Mouse (Mus musculus) urinary bladder, postnatal 36 days (tissue): ENCODE measurements around the gene 4930404N11Rik.
A peak's percentile ranks its signal among the peaks of the same experiment; 100 is the strongest.

ENCODE experiments used
- DNase-seq, 2 experiments: peaks; one replicate each; pipeline ENCODE4 v3.0.0; 2022; ENCODE audit warnings: low spot score in 2 of 2, mixed read lengths in 1 of 2

The 4930404N11Rik gene

DNA sequence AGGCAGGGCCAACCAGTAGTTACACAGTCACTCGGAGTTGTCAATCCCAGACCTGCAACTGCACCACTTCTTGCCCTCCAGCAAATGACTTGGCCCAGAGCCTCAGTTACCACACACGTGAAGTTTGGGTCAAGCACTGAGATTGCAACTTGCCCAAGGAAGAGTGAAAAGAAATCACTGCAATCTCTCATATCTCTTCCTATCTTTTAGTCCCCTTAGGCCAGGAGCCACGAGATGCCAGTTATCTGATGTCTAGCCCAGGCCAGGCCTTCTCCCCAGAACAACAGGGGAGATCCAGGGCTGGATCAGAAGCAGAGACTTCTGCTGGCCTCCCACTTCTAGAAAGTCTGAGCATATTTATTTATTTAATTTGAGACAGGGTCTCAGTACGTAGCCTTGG is 10.1 kb downstream of the 4930404N11Rik start:
- DNase-seq = no peak

DNA sequence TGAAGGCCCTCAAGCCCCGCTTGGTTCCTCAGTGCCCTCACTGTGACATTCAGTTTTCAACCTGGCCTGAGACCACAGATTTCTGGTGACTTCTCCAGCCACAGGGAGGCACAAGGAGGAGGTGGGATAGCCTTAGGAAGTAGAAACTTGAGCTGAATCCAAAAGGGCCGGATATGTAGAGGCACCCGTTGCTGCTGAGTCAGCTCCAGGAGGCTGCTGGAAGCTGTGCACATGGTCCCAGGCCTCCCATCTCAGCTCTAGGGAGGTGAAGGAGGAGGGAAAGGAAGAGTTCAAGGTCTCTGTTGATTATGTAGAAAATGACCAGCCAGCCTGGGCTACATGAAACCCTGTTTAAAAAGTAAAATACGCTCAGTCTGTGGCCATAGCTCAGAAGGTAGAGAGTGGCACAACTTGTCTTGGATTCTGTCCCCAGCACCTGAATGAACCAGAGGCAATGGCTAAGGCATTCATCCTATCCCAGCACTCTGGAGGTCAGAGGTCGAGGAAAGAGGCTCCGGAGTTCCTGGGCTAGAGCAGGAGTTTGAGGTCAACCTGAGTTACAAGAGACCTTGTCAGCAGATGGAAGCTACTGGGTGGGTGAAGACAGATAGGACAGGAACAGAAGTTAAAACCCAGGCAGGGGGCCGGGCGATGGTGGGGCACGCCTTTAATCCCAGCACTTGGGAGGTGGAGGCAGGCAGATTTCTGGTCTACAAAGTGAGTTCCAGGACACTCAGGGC is 10.7 kb downstream of the 4930404N11Rik start:
- DNase-seq = no peak

DNA sequence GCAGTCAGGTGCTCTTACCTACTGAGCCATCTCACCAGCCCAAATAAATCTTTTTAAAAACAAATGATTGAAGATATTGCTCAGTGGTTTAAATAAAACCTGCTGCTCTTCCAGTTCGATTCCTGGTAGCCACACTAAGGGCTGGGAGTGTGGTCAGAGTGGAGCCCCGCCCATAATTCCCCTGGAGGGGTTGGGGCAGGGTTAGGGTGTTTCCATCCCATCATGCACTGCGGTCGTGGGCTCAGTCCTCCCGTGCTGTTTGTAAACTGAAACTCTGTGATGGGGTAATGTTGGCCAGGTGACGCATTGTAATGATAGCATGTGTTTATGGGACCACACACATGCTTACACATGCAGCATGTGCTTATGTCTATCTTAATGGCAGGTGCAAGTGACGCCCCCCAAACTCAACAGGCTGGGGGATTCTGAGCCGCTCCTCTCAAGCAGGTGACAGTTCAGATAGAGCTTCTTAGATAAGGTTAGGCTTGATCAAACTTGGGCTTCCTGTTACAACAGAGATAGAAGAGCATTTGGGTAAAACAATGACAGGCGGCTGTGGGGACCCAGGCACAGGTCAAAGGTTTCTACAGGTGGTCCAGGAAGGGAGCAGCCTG is 13.8 kb downstream of the 4930404N11Rik start:
- DNase-seq = no peak

DNA sequence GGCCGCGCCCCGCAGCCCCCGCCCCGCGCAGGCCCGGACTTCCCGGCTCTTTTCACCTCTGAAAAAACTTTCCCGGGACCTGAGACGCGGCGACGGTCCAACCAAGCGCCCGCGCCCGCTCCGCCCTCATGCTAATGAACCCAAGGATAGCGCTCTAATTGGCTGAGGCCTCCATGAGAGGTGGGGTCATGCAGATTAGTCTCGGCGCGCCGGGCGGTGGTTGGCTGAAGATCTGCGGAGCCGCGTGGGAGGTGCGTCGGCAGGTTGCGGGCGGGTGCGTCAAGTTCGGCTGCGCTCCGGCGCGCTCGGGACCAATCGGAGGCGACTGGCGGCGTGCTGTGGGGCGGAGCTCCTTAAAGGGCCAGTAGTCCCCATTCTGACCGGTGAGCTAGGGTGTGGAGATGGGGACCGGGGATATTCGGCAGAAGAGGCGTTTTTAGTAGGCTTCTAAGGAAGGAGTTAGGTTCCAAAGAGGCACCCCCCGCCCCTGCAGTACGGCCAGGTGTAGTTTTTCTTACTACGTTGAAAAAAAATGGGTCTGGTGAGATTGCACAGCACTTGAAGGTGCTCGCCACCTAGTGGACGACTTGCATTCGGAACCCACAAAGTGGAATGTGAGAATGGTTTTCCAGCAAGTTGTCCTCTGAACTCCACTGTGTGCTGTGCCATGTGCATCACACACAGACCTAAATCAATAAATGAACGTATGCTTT is 15.1 kb downstream of the 4930404N11Rik start, which contains the start of gene Hmg20b:
Gene Hmg20b (minus strand): TSS at position 130 of the 713 bp plus-strand sequence.
- peak; percentile 97 to 99 for DNase-seq

DNA sequence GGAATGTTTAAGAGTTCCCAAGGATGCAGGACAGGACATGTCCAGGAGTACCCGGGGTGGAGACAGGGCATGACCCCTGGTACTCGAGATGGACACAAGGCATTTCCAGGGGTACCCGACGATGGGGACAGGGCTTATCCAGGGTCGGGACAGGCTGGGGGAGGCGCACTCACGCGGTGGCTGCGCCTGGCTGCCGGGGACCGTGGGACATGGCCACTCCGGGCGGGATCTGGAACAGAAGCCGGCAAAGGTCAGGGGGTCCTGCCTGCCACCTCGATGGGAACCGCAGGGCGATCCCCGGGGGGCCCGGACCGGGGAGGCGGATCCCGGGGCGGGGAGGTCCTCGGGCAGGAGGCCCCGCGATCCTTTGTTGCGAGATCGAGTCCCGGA is 15.7 kb downstream of the 4930404N11Rik start:
- no peak for DNase-seq

DNA sequence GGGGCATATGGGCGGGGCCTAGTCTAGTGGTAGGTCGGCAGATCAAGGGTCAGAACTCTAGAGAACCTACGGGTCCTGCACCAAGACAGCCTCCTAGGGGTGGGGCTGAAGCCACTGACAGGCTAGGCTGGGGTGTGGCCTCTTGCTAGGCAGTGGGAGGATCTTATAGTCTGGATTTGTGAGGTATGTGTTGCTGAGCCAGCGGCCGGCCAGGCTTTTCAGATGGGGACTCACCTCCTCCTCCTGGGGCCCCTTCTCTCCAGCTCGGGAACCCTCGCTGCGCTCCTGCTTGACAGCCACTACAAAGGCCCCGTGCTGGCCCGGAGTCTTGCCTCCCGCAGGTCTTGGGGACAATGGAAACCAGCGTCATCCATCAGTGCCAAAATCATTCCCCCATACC is 16.5 kb downstream of the 4930404N11Rik start:
- DNase-seq = peak in 1 of 2 experiments; percentile 55

DNA sequence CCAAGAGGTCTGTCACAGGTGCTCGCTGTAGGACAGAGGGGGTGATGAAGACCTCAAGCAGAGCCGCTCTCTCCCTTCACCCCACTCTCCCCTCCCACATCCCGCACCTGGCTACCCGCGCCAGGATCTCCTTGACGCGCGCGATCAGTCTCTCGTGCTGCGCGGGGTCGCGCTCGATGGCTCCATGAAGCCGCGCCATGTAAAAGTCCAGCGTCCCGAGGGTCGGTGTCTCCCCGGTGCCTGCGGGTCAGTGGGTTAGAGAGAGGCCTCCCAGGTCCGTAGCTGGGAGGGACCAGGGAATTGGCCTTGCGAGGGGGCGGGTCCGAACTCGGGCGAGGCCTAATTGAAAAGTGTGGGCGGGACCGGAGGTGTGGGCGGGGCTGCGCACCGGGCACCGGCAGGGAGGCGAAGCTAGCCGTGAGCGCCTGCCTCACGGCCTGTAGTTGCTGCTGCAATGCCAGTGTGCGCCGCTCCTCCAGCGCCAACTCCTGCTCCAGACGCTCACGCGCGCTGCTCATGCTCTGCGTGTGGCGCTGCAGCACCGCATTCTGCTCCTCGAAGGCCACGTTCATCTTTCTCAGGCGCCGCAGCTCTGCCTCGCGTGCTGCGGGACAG is 19.1 kb downstream of the 4930404N11Rik start:
- DNase-seq = peak; percentile 51 to 75

DNA sequence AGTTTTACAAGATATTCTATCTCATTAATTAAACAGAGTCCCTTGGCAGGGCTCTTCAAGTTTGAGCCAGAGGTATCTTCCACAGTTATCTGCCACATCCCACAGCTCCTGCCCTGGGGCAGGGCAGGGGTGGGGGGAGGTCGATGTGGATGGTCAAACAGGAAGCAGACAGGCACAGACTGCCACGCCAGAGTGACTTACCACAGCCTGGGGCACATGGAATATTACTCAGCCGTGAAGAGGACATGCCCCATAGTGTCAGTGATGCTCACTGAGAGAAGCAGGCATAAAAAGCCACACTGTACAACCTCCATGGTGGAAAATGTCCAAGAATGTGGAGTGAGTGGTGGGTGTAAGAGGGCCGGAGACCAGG is 20.5 kb downstream of the 4930404N11Rik start:
- DNase-seq = no peak

DNA sequence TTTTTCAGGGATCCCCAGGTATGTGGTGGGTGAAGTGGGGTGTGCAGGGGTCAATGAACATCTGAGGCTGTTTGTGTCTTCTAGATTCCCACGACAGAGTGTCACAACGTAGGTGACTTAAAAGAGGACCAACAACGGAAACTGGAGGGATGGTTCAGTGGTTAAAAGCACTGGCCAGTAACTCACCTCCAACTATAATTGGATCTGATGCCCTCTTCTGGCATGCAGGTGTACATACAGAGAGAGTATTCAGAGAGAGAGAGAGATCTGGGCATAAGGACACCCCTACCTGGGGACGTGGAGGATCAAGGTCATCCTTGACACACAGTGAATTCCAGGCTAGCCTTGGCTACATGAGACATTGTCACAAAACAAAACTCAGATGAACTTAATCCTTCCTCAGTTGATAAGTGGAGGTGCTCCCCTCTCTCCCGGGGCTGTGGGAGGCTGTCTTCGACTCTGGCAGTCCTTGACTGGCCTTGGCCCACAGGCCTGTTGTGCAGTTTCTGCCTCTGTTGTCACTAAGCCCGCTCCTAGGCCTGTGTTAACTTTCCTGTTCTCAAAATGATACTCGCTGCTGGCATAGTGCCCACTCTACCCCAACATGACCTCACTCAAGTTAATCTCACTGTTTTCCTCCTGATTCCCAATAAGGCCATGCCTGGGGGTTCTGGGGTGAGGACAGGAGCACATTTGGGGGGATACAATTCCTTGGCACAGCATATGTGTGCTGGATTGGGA is 21.0 kb downstream of the 4930404N11Rik start:
- no peak for DNase-seq

DNA sequence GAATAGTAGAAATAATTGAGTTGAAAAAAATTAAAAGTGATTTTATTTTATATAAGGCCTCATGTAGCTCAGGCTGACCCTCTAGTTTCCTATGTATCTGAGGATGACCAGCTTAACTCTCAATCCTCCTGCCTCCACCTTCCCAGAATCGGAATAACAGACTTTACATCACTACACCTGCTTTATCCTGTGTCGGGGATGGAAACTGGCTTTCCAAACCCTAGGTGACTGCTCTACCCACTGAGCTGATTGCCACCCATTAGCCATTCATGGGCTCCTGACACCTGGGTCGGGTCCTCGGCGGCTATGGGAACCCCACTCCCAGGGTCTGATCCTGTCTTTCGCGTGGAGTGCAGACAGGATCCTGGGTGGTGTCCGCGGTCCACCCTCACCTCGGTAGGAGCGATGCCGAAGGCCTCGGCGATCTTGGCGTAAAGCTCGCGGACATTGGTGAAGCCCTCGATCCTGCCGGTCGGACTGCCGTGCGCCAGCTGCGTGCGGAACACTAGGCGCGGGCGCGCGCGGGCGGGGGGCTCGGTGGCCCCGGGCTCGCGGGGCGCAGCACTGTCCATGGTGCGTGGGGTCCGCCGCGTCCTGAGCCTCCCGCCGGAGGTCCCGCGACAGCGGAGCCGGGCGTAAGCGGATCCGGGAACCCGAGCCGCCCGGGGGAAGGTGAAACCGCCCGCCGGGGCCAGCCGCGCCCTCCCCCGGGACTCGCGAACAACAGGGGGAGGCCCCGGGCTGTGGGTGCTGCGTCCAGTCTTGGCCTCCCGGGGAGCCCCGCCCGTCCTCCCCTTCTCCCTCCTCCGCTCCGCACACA is 22.7 kb downstream of the 4930404N11Rik start, which contains the start of gene Gipc3:
Gene Gipc3 (minus strand): TSS at position 581 of the 820 bp plus-strand sequence.
- no peak for DNase-seq

DNA sequence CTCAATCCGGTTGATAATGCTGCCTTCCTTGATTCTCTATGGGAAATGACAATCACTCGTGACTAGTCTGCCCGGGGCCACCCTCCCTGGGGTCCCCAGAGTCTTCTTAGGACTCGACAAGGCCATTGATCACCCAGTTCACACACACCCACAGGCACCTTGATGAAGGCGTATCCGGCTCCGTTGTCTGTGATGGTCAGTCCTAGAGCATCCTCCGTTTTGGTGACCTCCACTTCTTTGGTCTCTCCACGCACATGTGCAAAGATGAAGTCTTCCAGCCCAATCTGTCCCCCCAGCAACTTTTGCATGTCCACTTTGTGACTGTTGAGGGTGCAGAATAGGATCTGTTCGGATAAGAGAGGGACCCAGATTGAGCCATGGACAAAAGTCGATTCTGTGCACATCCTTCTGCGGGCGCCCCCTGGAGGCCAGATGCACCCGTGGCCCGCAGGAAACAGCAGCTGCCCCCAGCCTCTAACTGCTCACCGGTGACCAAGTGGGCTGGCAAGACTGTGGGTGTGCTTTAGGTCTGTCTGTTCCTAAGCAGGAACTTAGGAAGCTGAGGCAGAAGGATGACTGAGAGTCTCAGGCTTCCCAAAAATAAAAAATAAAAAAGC is 24.2 kb downstream of the 4930404N11Rik start:
- peak in 1 of 2 experiments; percentile 64 for DNase-seq

DNA sequence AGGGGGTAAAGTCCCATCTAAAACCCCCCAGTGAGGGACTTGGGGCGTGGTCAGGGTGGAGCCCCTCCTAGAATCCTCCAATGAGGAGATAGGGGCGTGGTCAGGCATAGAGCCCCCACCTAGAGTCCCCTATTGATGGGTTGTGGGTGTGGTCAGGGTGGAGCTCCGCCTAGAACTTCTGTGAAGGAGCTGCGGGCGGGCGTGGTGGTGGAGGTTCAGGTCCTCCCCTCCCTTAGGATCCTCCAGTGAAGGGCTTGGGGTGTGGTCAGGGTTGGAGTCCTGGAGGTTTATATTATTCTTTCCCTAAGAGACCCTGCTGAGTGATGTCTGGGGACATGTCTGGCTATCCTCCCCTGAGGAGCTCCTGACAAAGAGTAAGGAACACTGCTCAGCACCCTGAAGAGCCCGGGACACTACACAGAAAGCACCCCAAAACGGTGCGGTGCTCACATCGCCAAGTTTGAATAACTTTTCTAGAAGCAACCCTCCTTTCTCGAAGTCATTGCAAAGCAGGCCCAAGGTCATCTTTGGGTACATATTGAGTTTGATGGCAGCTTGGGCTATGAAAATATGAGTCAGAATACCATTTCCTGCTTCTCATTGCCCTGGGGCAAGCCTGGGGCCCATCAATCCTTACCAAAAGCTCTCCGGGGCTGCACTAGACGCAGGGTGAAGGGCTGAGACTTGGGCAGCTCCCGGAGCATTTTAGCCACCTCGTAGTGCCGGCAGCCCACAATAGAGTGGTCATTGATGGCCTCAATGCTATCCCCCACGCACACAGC is 24.9 kb downstream of the 4930404N11Rik start:
- DNase-seq = no peak

DNA sequence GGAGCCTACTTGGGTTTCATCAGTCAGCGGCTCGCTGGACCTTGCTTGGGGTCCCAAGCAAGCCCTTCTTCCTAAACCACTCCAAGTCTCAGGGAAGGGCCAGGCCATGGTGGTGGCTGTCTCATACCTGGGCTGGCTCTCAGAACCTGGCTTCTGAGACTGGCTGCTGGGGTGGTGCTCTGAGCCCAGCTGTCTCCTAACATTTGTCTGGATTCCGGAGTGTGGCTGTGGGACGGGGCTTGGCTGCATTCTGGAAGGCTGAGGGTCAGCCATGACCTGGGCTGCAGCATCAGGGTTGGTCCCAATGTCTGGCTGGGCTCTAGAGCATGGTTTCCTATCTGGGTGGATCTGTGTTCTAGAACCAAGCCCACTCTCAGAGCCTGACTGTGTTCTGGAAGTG is 29.1 kb downstream of the 4930404N11Rik start:
- DNase-seq = no peak

DNA sequence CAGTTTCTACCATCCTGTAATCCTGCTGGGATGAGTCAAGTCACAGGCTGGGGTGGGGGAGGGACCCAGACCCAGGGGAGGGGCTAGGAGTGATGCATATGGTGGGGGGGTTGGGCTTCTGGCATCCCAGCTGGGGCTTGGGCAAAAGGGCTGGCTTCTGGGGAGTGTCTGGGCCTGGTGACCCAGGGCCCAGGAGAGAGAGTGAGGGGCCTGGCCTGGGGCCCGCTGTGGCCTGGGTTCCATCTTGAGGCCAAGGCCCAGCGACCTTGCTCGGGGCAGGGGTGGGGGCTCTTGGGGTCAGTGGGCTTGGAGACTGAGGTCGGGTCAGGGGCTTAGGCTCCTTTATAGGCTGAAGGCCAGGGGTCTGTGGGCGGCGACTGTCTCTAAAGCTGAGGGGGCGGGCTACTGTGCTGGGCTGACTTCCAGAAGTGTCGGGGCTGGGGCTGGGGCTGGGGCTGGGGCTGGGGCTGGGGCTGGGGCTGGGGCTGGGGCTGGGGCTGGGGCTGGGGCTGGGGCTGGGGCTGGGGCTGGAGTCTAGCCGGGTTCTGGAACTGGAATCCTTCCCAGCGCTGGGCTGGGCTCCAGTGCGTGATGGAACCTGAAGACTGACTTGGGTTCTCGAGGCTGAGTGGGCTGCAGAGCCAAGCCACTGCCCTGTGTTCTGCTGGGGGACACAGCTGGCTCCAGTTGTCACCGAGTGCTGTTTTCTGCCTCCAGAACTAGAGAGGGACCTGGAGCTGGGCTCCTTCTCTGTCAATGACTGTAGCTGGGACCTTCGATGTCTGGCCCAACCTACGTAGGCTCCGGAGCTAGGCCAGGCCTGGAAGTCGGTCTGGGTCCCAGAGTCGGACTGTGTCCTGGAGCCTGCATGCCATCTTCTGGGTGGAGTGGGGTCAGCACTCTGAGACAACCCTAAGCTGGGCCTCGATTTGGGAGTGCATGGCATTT is 29.9 kb downstream of the 4930404N11Rik start:
- no peak for DNase-seq

DNA sequence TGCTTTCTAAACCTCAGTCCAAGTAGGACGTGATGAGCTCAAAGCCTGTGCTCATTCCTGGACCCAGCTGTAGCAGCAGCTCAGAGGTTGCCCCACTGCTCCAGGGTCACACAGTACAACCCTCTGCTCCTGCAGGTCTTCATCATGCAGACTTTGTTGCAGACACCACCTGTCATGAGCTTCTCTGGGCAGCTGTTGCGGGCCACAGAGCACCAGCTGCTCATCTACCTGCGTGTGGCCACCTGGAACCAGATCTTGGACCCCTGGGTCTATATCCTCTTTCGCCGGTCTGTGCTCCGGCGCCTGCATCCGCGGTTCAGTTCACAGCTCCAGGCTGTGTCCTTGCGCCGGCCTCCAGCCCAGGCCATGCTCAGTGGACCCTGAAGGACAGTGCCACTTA is 31.3 kb downstream of the 4930404N11Rik start:
- DNase-seq = no peak

DNA sequence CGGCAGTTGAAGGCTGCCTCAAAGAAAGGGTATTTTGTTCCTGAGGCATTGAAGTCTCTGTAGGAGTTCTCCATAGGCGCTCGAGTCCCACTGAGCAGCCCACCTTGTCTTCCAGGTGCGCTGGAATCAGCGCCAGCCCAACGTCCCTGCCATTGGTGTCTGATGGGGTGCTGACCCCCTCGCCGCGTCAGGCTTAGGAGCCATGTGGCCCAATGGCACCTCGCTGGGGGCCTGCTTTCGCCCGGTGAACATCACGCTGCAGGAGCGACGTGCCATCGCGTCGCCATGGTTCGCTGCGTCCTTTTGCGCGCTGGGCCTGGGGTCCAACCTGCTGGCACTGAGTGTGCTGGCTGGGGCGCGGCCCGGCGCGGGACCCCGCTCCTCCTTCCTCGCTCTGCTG is 33.3 kb downstream of the 4930404N11Rik start:
- DNase-seq = no peak

DNA sequence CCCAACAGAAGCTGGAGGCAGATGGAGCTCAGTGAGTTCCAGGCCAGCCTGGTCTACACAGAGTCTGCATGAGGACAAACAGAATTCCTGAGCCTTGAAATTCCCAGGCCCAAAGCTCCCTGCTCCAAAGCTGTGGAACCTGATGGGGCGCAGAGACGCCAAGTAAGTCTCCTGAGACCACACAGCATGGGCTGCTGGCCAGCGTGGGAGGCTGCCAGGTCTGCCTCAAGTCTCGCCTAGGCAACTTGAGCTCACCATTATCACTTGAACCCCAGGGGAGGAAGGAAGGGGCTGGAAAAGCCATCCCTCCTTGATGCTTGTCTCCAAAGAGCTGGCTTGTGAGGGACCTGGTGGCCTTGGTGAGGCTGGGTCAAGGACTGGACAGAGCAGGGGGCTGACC is 35.6 kb downstream of the 4930404N11Rik start:
- DNase-seq = no peak
